Mouse (Mus musculus) T-cell, adult 2 months (primary cell): ENCODE measurements at regions not wholly inside any gene's neighbourhood (a gene's known extent, or its start where the extent isn't known, plus 50 kb on each side); places are given as distances from the start of the nearest gene placed in this dataset.

Experiments
- DNase-seq: peaks from one replicate; pipeline ENCODE4 v3.0.0; 2022; ENCODE audit warnings: low spot score

GRCm38 (mm10) chr14:104661696-104662095 is 139.3 kb upstream of the Rnf219 start:
- DNase-seq, result no peak

DNA sequence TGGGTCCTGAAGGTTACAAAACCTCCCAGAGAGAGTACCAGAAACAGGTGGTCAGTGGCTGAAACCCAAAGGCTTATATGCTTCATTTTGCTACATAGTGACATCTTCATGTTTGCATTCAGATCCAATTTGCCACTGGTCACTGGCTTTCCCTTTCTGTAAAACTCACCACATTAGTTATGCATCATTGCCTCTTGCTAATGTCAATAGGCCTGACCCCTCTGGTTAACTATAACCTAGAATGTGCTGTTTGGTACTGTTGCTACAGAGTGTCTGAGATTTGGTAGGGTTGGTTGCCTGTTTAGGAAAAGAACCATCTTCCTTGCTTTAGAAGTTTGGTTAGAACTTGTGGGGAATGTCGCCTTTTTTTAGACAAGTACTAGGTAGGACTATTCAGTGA is 136.3 kb upstream of the Rnf219 start:
- no peak for DNase-seq

GRCm38 (mm10) chr14:104649980-104650379 is 127.5 kb upstream of the Rnf219 start:
- DNase-seq, result no peak

- DNase-seq, result no peak
These were observed 122.2 kb upstream of the Rnf219 start for GRCm38 (mm10) chr14:104644626-104645025.

GRCm38 (mm10) chr14:104642783-104643182 is 120.3 kb upstream of the Rnf219 start:
- DNase-seq, result no peak

DNA sequence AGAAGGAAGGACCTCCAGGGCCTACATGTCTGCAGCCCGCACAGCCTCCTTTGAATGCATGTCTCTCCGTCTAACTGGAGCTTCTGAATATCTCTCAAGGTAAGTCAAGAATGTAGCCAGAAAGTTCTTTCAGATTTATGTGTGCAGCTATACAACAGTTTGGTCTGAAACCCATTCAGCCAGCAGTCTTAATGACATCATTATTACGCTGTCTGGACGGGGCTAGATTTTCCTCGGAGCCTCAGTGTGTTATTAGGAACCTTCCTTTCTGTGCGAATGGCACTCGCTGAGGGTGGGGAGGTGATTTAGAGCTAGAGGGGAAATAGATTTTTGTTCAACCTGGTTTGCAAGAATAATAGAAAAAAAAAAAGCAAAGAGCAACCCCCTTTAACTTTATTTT is 116.9 kb upstream of the Rnf219 start:
- no peak for DNase-seq

- DNase-seq, result no peak
These were observed 89.0 kb upstream of the Rnf219 start for GRCm38 (mm10) chr14:104611467-104611866.

DNA sequence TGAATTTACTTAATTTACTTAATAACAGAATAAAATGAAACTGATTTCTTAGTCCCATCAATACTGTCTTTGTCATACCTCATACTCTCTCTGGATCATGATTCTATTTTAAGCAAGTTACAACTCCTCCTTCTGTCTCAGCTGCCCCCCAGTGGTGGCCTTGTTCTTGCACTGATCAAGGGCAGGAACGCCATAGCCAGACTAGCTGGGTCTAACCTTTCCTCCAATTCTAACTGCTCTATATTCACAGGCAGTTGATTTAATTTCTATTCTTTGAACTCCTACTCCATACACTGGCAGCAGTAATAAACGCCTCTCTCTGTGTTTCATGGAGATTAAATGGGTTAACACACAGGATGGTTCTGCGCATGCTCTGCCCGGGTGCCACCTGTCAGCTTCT is 87.9 kb upstream of the Rnf219 start:
- no peak for DNase-seq

- DNase-seq, result no peak
These were observed 72.4 kb upstream of the Rnf219 start for GRCm38 (mm10) chr14:104594851-104595250.
